Mouse (Mus musculus) stomach, postnatal 0 days (tissue): ENCODE measurements around the gene Bola2.

Experiments
- CTCF ChIP-seq: IDR thresholded peaks from 2 replicates; pipeline ENCODE4 v1.5.1; 2016; ENCODE audit warnings: antibody characterized with exemption, low read depth, mild to moderate bottlenecking, moderate library complexity
- EP300 ChIP-seq: optimal IDR thresholded peaks from 2 replicates; pipeline ENCODE3; 2016; ENCODE audit warnings: antibody characterized with exemption

- TF ChIP-seq CTCF (no peak), EP300 (no peak)
These were observed 22.4 kb downstream of the Bola2 start for GRCm38 (mm10) chr7:126717566-126717965.
